Mouse (Mus musculus): ENCODE measurements around the gene Egfem1. TPM values are rescaled to one million over a fixed set of nuclear protein-coding genes. Genes with fewer than 3 reads are reported as not detected.

The Egfem1 gene
- polyA plus RNA-seq, 1 experiment, result not detected

DNA sequence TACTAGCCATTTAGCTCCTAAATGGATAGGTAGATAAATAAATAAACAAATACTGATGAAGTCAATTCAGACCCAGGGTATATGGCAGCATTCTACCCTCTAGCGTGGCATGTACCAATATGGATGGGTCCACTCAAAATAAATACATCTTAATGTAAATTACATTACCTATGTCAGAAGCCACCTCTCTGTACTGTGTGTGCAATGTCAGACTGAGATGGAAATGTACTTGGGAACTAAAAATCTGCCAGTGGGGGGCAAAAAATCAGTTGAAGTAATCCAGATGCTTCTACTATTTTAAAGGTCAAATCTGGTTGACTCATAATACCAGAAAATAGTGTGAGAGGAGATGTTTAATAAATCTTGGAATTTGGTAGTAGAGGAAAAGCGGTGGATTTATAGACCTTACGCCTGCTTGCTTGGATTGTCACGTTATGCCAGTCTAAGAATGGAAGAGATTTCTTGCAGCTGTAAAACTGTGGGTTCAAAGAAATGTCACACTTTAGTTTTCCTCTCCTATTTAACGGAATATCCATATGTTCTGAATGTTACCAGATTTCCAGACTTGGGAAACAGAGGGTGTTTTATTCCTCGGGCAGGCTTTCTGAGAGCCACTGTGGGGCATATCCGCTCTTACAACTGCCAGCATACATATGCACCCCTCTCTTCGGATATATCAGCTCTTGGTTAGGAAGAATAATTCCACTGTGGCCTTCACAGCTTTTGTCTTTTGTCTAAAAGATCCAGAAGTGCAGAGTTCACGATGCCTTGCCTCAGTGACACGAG lies 116.1 kb downstream of the Egfem1 start:
- no peaks in the 10 kb centered on the region for H3K36me3 ChIP-seq (ENCODE audit: control insufficient read depth, insufficient read depth)
- no peak overlapping the region for H3ac ChIP-seq (ENCODE audit: control insufficient read depth, insufficient read length, low read depth)
- no peak overlapping the region for H3K4me3 ChIP-seq (ENCODE audit: insufficient read depth, poor library complexity, severe bottlenecking)
- no peaks in the 10 kb centered on the region for H3K27me3 ChIP-seq (ENCODE audit: control insufficient read depth, insufficient read depth, insufficient read length)
- TF ChIP-seq CEBPB (IDR thresholded peaks at IDR 0.05; ENCODE audit: low read depth), result no peak
- TF ChIP-seq FOSL1 (IDR thresholded peaks at IDR 0.05; ENCODE audit: insufficient read depth, low read length, poor library complexity, severe bottlenecking), result no peak
- no peak for TF ChIP-seq MYOD1 (IDR thresholded peaks at IDR 0.05; ENCODE audit: control insufficient read depth, insufficient read length, low read depth)
- TF ChIP-seq MYOG (IDR thresholded peaks at IDR 0.05; ENCODE audit: control insufficient read depth, extremely low read depth, insufficient read length), result no peak
- TF ChIP-seq MAX (IDR thresholded peaks at IDR 0.05), result no peak
- no peak for TF ChIP-seq CTCF (IDR thresholded peaks at IDR 0.05; ENCODE audit: control insufficient read depth, insufficient read depth, insufficient read length)
- TF ChIP-seq USF1 (IDR thresholded peaks at IDR 0.05; ENCODE audit: low read depth), result no peak
- no peaks in the 10 kb centered on the region for H3K79me3 ChIP-seq (ENCODE audit: low read depth)
- H3K79me2 ChIP-seq (ENCODE audit: control insufficient read depth, insufficient read depth), result no peaks in the 10 kb centered on the region

- Histone ChIP-seq H3ac (ENCODE audit: control insufficient read depth, insufficient read length, low read depth) (no peak overlapping the region), H3K27me3 (ENCODE audit: control insufficient read depth, insufficient read depth, insufficient read length) (no peaks in the 10 kb centered on the region), H3K79me2 (ENCODE audit: control insufficient read depth, insufficient read depth) (no peaks in the 10 kb centered on the region), H3K4me3 (ENCODE audit: insufficient read depth, poor library complexity, severe bottlenecking) (no peak overlapping the region), H3K36me3 (ENCODE audit: control insufficient read depth, insufficient read depth) (no peaks in the 10 kb centered on the region), H3K79me3 (ENCODE audit: low read depth) (no peaks in the 10 kb centered on the region)
- TF ChIP-seq MYOD1 (IDR thresholded peaks at IDR 0.05; ENCODE audit: control insufficient read depth, insufficient read length, low read depth) (no peak), CTCF (IDR thresholded peaks at IDR 0.05; ENCODE audit: control insufficient read depth, insufficient read depth, insufficient read length) (no peak), CEBPB (IDR thresholded peaks at IDR 0.05; ENCODE audit: low read depth) (no peak), USF1 (IDR thresholded peaks at IDR 0.05; ENCODE audit: low read depth) (no peak), FOSL1 (IDR thresholded peaks at IDR 0.05; ENCODE audit: insufficient read depth, low read length, poor library complexity, severe bottlenecking) (no peak)
Observed at GRCm38 (mm10) chr3:29200601-29201000, 118.8 kb downstream of the Egfem1 start.

GRCm38 (mm10) chr3:29202536-29202935 lies 120.7 kb downstream of the Egfem1 start:
- H3ac ChIP-seq (ENCODE audit: control insufficient read depth, insufficient read length, low read depth), result no peak overlapping the region
- H3K27me3 ChIP-seq (ENCODE audit: control insufficient read depth, insufficient read depth, insufficient read length), result no peaks in the 10 kb centered on the region
- H3K4me3 ChIP-seq (ENCODE audit: insufficient read depth, poor library complexity, severe bottlenecking), result no peak overlapping the region
- no peak for TF ChIP-seq FOSL1 (IDR thresholded peaks at IDR 0.05; ENCODE audit: insufficient read depth, low read length, poor library complexity, severe bottlenecking)
- no peak for TF ChIP-seq CEBPB (IDR thresholded peaks at IDR 0.05; ENCODE audit: low read depth)
- no peak for TF ChIP-seq USF1 (IDR thresholded peaks at IDR 0.05; ENCODE audit: low read depth)
- TF ChIP-seq MYOD1 (IDR thresholded peaks at IDR 0.05; ENCODE audit: control insufficient read depth, insufficient read length, low read depth), result no peak
- no peak for TF ChIP-seq MYOG (IDR thresholded peaks at IDR 0.05; ENCODE audit: control insufficient read depth, extremely low read depth, insufficient read length)
- no peak for TF ChIP-seq MAX (IDR thresholded peaks at IDR 0.05)
- TF ChIP-seq CTCF (IDR thresholded peaks at IDR 0.05; ENCODE audit: control insufficient read depth, insufficient read depth, insufficient read length), result no peak
- H3K79me3 ChIP-seq (ENCODE audit: low read depth), result no peaks in the 10 kb centered on the region
- no peaks in the 10 kb centered on the region for H3K36me3 ChIP-seq (ENCODE audit: control insufficient read depth, insufficient read depth)
- no peaks in the 10 kb centered on the region for H3K79me2 ChIP-seq (ENCODE audit: control insufficient read depth, insufficient read depth)

DNA sequence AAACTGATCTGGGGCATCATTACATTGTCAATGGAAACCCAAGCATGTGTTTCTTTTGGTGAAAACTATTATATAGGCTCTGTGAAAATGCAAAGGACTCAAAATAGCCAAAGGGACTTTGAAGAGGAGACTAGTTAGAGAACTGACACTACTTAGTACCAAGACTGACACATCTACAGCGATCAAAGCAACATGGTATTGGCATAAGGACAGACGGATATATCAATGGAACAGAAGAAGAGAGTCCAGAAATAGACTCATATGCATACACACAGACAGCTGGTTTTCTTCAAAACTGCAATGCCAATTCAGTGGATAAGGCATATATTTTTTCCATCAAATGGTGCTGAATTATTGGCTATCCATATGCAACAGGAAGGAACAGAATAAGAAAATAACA lies 140.6 kb downstream of the Egfem1 start:
- Histone ChIP-seq H3K36me3 (ENCODE audit: control insufficient read depth, insufficient read depth) (no peaks in the 10 kb centered on the region), H3ac (ENCODE audit: control insufficient read depth, insufficient read length, low read depth) (no peak overlapping the region), H3K79me3 (ENCODE audit: low read depth) (no peaks in the 10 kb centered on the region), H3K79me2 (ENCODE audit: control insufficient read depth, insufficient read depth) (no peaks in the 10 kb centered on the region), H3K27me3 (ENCODE audit: control insufficient read depth, insufficient read depth, insufficient read length) (no peaks in the 10 kb centered on the region), H3K4me3 (ENCODE audit: insufficient read depth, poor library complexity, severe bottlenecking) (no peak overlapping the region)
- TF ChIP-seq FOSL1 (IDR thresholded peaks at IDR 0.05; ENCODE audit: insufficient read depth, low read length, poor library complexity, severe bottlenecking) (no peak), CTCF (IDR thresholded peaks at IDR 0.05; ENCODE audit: control insufficient read depth, insufficient read depth, insufficient read length) (no peak), USF1 (IDR thresholded peaks at IDR 0.05; ENCODE audit: low read depth) (no peak), MYOG (IDR thresholded peaks at IDR 0.05; ENCODE audit: control insufficient read depth, extremely low read depth, insufficient read length) (no peak), CEBPB (IDR thresholded peaks at IDR 0.05; ENCODE audit: low read depth) (no peak), MAX (IDR thresholded peaks at IDR 0.05) (no peak), MYOD1 (IDR thresholded peaks at IDR 0.05; ENCODE audit: control insufficient read depth, insufficient read length, low read depth) (no peak)

DNA sequence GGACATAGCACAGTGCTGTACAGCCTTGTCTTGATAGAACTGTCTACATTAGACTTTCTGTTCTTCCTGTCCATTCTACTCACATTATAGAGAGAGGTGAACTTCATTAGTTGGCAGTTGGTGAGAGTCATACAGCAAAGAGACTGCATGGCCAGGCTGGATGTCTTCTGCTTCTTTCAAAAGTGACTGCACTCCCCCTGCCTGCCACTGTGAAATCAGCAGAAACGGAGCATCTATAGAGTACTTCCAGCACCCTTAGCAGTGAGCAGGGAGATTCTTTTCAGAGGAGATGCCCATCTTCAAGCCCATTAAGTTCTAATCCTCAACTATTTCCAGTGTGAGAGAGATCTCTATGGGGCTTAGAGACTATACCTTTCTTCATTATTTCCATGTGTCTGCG lies 147.9 kb downstream of the Egfem1 start:
- Histone ChIP-seq H3K4me3 (ENCODE audit: insufficient read depth, poor library complexity, severe bottlenecking) (no peak overlapping the region), H3K36me3 (ENCODE audit: control insufficient read depth, insufficient read depth) (no peaks in the 10 kb centered on the region), H3ac (ENCODE audit: control insufficient read depth, insufficient read length, low read depth) (no peak overlapping the region), H3K27me3 (ENCODE audit: control insufficient read depth, insufficient read depth, insufficient read length) (no peaks in the 10 kb centered on the region), H3K79me2 (ENCODE audit: control insufficient read depth, insufficient read depth) (no peaks in the 10 kb centered on the region), H3K79me3 (ENCODE audit: low read depth) (no peaks in the 10 kb centered on the region)
- TF ChIP-seq MAX (IDR thresholded peaks at IDR 0.05) (no peak), FOSL1 (IDR thresholded peaks at IDR 0.05; ENCODE audit: insufficient read depth, low read length, poor library complexity, severe bottlenecking) (no peak)

GRCm38 (mm10) chr3:29235477-29235876 lies 153.7 kb downstream of the Egfem1 start:
- TF ChIP-seq MAX (IDR thresholded peaks at IDR 0.05) (no peak), MYOG (IDR thresholded peaks at IDR 0.05; ENCODE audit: control insufficient read depth, extremely low read depth, insufficient read length) (no peak), FOSL1 (IDR thresholded peaks at IDR 0.05; ENCODE audit: insufficient read depth, low read length, poor library complexity, severe bottlenecking) (no peak), USF1 (IDR thresholded peaks at IDR 0.05; ENCODE audit: low read depth) (no peak), CTCF (IDR thresholded peaks at IDR 0.05; ENCODE audit: control insufficient read depth, insufficient read depth, insufficient read length) (no peak), CEBPB (IDR thresholded peaks at IDR 0.05; ENCODE audit: low read depth) (no peak), MYOD1 (IDR thresholded peaks at IDR 0.05; ENCODE audit: control insufficient read depth, insufficient read length, low read depth) (no peak)
- Histone ChIP-seq H3K79me3 (ENCODE audit: low read depth) (no peaks in the 10 kb centered on the region), H3K36me3 (ENCODE audit: control insufficient read depth, insufficient read depth) (no peaks in the 10 kb centered on the region), H3K27me3 (ENCODE audit: control insufficient read depth, insufficient read depth, insufficient read length) (no peaks in the 10 kb centered on the region), H3K4me3 (ENCODE audit: insufficient read depth, poor library complexity, severe bottlenecking) (no peak overlapping the region), H3ac (ENCODE audit: control insufficient read depth, insufficient read length, low read depth) (no peak overlapping the region), H3K79me2 (ENCODE audit: control insufficient read depth, insufficient read depth) (no peaks in the 10 kb centered on the region)
